Comparison of ENCODE assay signal across 19 mouse cellular contexts in the genomic region with DNA sequence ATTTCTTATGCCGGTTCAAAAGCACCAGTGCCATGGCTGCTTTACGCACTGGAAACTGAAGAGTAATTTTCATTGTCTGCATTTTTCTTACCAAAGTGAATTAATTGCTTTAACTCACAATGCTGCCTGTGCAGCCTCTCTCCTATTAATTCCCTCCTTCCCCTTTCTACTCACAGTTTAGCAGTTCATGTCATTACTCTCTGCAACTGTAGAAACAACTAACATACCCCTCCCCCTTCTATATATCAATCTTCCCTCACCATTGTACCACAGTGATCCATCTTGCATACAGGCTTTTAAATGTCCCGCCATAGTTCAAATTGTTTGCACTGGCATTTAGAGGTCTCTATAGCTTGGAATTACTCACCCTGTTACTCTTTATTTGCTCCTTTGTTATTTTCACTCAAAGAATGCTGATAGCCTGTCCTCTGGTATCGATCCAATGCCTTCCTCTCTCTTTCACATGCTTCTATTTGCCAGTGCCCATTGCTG.
DNase-seq lines count a peak whose midpoint lies in the region; ATAC-seq and TF ChIP-seq lines count a peak whose summit lies in the region.
"Had no signal": no experiment of that assay in that cellular context is flagged by ENCODE, and none has a peak within 500 bp of the region (broad histone marks: within the 10 kb centered on the region; RNA-seq: fewer than 3 reads in every experiment).

No protein-coding gene starts in this region.

- H3K36me3 ChIP-seq in forebrain, embryonic 13.5 days (ENCODE audit: poor library complexity, severe bottlenecking) = no peaks in the 10 kb centered on the region
- no peaks in the 10 kb centered on the region for H3K36me3 ChIP-seq in forebrain, embryonic 11.5 days (ENCODE audit: control insufficient read depth, insufficient read depth, low read length)
- H3K36me3 ChIP-seq in hindbrain, embryonic 11.5 days (ENCODE audit: control insufficient read depth, insufficient read depth, low read length) = no peaks in the 10 kb centered on the region
- no peaks in the 10 kb centered on the region for H3K36me3 ChIP-seq in hindbrain, embryonic 12.5 days
- H3K36me3 ChIP-seq in stomach, embryonic 14.5 days (ENCODE audit: control insufficient read depth, insufficient read depth, low read length) = no peaks in the 10 kb centered on the region
- H3K36me3 ChIP-seq in stomach, postnatal 0 days (ENCODE audit: control insufficient read depth, insufficient read depth, low read length) = no peaks in the 10 kb centered on the region
- H3K36me3 ChIP-seq: embryonic facial prominence, embryonic 10.5 days; heart, embryonic 13.5 days had no signal

- ATAC-seq in forebrain, embryonic 13.5 days = peak; percentile 38; the same call in 1 of the 2 replicates
- ATAC-seq in forebrain, embryonic 11.5 days (replicated peaks; ENCODE audit: low FRiP score) = no peak
- peak; percentile 45; the same call in 1 of the 2 replicates for ATAC-seq in hindbrain, embryonic 11.5 days (ENCODE audit: low FRiP score)
- no peak for ATAC-seq in hindbrain, embryonic 12.5 days (ENCODE audit: low FRiP score)
- 0 out of 2 replicates have a peak, but pooled peaks have one; percentile 53 for ATAC-seq in stomach, embryonic 14.5 days (ENCODE audit: insufficient number of reproducible peaks, insufficient read depth, low FRiP score, low read depth)
- no peak for ATAC-seq in stomach, postnatal 0 days (ENCODE audit: low FRiP score, low TSS enrichment)
- ATAC-seq: intestine, embryonic 16.5 days had no signal

- H3K9me3 ChIP-seq in forebrain, embryonic 13.5 days (replicated peaks) = no peaks in the 10 kb centered on the region
- H3K9me3 ChIP-seq in forebrain, embryonic 11.5 days (ENCODE audit: control insufficient read depth, low read length) = no peaks in the 10 kb centered on the region
- no peaks in the 10 kb centered on the region for H3K9me3 ChIP-seq in hindbrain, embryonic 11.5 days (ENCODE audit: control insufficient read depth, low read length)
- H3K9me3 ChIP-seq in hindbrain, embryonic 12.5 days (replicated peaks) = no peaks in the 10 kb centered on the region
- no peaks in the 10 kb centered on the region for H3K9me3 ChIP-seq in stomach, embryonic 14.5 days (ENCODE audit: control insufficient read depth, low read depth, low read length)
- no peaks in the 10 kb centered on the region for H3K9me3 ChIP-seq in stomach, postnatal 0 days (ENCODE audit: control insufficient read depth, low read length)
- H3K9me3 ChIP-seq: embryonic facial prominence, embryonic 10.5 days; heart, embryonic 13.5 days had no signal

- H3K27ac ChIP-seq in forebrain, embryonic 13.5 days = no peak overlapping the region
- H3K27ac ChIP-seq in forebrain, embryonic 11.5 days (ENCODE audit: low read depth, low read length) = no peak overlapping the region
- H3K27ac ChIP-seq in hindbrain, embryonic 11.5 days (ENCODE audit: low read depth, low read length) = no peak overlapping the region
- no peak overlapping the region for H3K27ac ChIP-seq in hindbrain, embryonic 12.5 days
- H3K27ac ChIP-seq in stomach, embryonic 14.5 days (ENCODE audit: low read length) = no peak overlapping the region
- no peak overlapping the region for H3K27ac ChIP-seq in stomach, postnatal 0 days (replicated peaks)
- H3K27ac ChIP-seq: embryonic facial prominence, embryonic 10.5 days; heart, embryonic 13.5 days; hindbrain, embryonic 14.5 days had no signal

- no peak for TF ChIP-seq EP300 in stomach, postnatal 0 days (optimal IDR thresholded peaks at IDR 0.05)

- no peak overlapping the region for H3K4me2 ChIP-seq in forebrain, embryonic 13.5 days
- no peak overlapping the region for H3K4me2 ChIP-seq in forebrain, embryonic 11.5 days (ENCODE audit: low read depth, low read length, severe bottlenecking)
- H3K4me2 ChIP-seq in hindbrain, embryonic 11.5 days (replicated peaks; ENCODE audit: low read depth, low read length) = no peak overlapping the region
- H3K4me2 ChIP-seq in hindbrain, embryonic 12.5 days (replicated peaks) = no peak overlapping the region
- no peak overlapping the region for H3K4me2 ChIP-seq in stomach, embryonic 14.5 days (replicated peaks; ENCODE audit: low read depth, low read length)
- H3K4me2 ChIP-seq in stomach, postnatal 0 days (replicated peaks; ENCODE audit: low read depth) = no peak overlapping the region
- H3K4me2 ChIP-seq: heart, embryonic 13.5 days; hindbrain, embryonic 14.5 days had no signal

- WGBS in forebrain, embryonic 13.5 days = 57% methylated on average over 4 of the region's 4 CpGs
- WGBS in forebrain, embryonic 11.5 days = 80% methylated on average over 4 of the region's 4 CpGs
- 58% methylated on average over 4 of the region's 4 CpGs for WGBS in hindbrain, embryonic 11.5 days
- 49% methylated on average over 4 of the region's 4 CpGs for WGBS in hindbrain, embryonic 12.5 days
- WGBS in stomach, embryonic 14.5 days = 44% methylated on average over 4 of the region's 4 CpGs
- 39% methylated on average over 4 of the region's 4 CpGs for WGBS in stomach, postnatal 0 days

- H3K4me3 ChIP-seq in forebrain, embryonic 13.5 days = no peak overlapping the region
- H3K4me3 ChIP-seq in forebrain, embryonic 11.5 days (ENCODE audit: low read depth, low read length) = no peak overlapping the region
- no peak overlapping the region for H3K4me3 ChIP-seq in hindbrain, embryonic 11.5 days (ENCODE audit: low read depth, low read length)
- H3K4me3 ChIP-seq in hindbrain, embryonic 12.5 days = no peak overlapping the region
- H3K4me3 ChIP-seq in stomach, embryonic 14.5 days (ENCODE audit: low read depth, low read length) = no peak overlapping the region
- H3K4me3 ChIP-seq in stomach, postnatal 0 days (ENCODE audit: low read depth, low read length) = no peak overlapping the region
- H3K4me3 ChIP-seq: embryonic facial prominence, embryonic 10.5 days; heart, embryonic 13.5 days had no signal

- no peak for TF ChIP-seq CTCF in stomach, postnatal 0 days (IDR thresholded peaks at IDR 0.05; ENCODE audit: low read depth)

- no peak overlapping the region for H3K9ac ChIP-seq in forebrain, embryonic 13.5 days
- H3K9ac ChIP-seq in forebrain, embryonic 11.5 days (ENCODE audit: low read length) = no peak overlapping the region
- no peak overlapping the region for H3K9ac ChIP-seq in hindbrain, embryonic 11.5 days (ENCODE audit: low read depth, low read length)
- H3K9ac ChIP-seq in hindbrain, embryonic 12.5 days = no peak overlapping the region
- no peak overlapping the region for H3K9ac ChIP-seq in stomach, embryonic 14.5 days (replicated peaks; ENCODE audit: low read depth, low read length)
- no peak overlapping the region for H3K9ac ChIP-seq in stomach, postnatal 0 days (ENCODE audit: low read length)
- H3K9ac ChIP-seq: heart, embryonic 13.5 days; hindbrain, embryonic 14.5 days had no signal

- DNase-seq in forebrain, embryonic 11.5 days (ENCODE audit: low spot score) = no peak
- DNase-seq in hindbrain, embryonic 11.5 days (ENCODE audit: low spot score) = no peak
- no peak for DNase-seq in stomach, postnatal 0 days (ENCODE audit: low spot score)
- no peak for DNase-seq in heart, adult 18-20 months
- DNase-seq: adrenal gland, adult 2 months; adrenal gland, postnatal 25 days; cerebellum, adult 2 months; cerebellum, postnatal 10 days; gastrocnemius, postnatal 25 days; heart, postnatal 36 days; kidney, adult 2 months had no signal

- no peaks in the 10 kb centered on the region for H3K27me3 ChIP-seq in forebrain, embryonic 13.5 days
- H3K27me3 ChIP-seq in forebrain, embryonic 11.5 days (ENCODE audit: control insufficient read depth, insufficient read depth, low read length) = no peaks in the 10 kb centered on the region
- no peaks in the 10 kb centered on the region for H3K27me3 ChIP-seq in hindbrain, embryonic 11.5 days (ENCODE audit: control insufficient read depth, insufficient read depth, low read length)
- H3K27me3 ChIP-seq in hindbrain, embryonic 12.5 days = no peaks in the 10 kb centered on the region
- no peaks in the 10 kb centered on the region for H3K27me3 ChIP-seq in stomach, embryonic 14.5 days (ENCODE audit: control insufficient read depth, insufficient read depth, low read length)
- no peaks in the 10 kb centered on the region for H3K27me3 ChIP-seq in stomach, postnatal 0 days (ENCODE audit: control insufficient read depth, insufficient read depth, low read length)
- H3K27me3 ChIP-seq: CH12.LX; heart, embryonic 13.5 days had no signal

- H3K4me1 ChIP-seq in forebrain, embryonic 13.5 days = no peaks in the 10 kb centered on the region
- no peaks in the 10 kb centered on the region for H3K4me1 ChIP-seq in forebrain, embryonic 11.5 days (replicated peaks; ENCODE audit: control insufficient read depth, insufficient read depth, low read length)
- no peaks in the 10 kb centered on the region for H3K4me1 ChIP-seq in hindbrain, embryonic 11.5 days (replicated peaks; ENCODE audit: control insufficient read depth, insufficient read depth, low read length)
- 0 out of 2 replicates have a peak, but pooled peaks cover 5% of the 10 kb centered on the region for H3K4me1 ChIP-seq in hindbrain, embryonic 12.5 days
- no peaks in the 10 kb centered on the region for H3K4me1 ChIP-seq in stomach, embryonic 14.5 days (ENCODE audit: control insufficient read depth, insufficient read depth, low read length)
- H3K4me1 ChIP-seq in stomach, postnatal 0 days (replicated peaks; ENCODE audit: control insufficient read depth, insufficient read depth) = no peaks in the 10 kb centered on the region
- H3K4me1 ChIP-seq: embryonic facial prominence, embryonic 10.5 days; heart, embryonic 13.5 days had no signal

Comparison
In these comparisons a context has a peak if more than half of its experiments do, and no peak if none do; other contexts are left out.
1. ATAC-seq: peak in forebrain, embryonic 13.5 days (single experiment), hindbrain, embryonic 11.5 days (single experiment) and stomach, embryonic 14.5 days (single experiment); none in forebrain, embryonic 11.5 days (single experiment), hindbrain, embryonic 12.5 days (single experiment) and stomach, postnatal 0 days (single experiment).